Mouse (Mus musculus) hindbrain, embryonic 13.5 days (tissue): ENCODE measurements around the gene Gm20388. TPM values are rescaled to one million over a fixed set of nuclear protein-coding genes. Genes with fewer than 3 reads are reported as not detected.
A peak's percentile ranks its signal among the peaks of the same experiment; 100 is the strongest.

Experiments
- ATAC-seq: fragments of 200-750 bp; cut with Nextera tagmentation; 2 replicates; pipeline ENCODE4 v1.8.0; 2017; ENCODE audit warnings: moderate TSS enrichment; ENCODE audit not compliant: low FRiP score
- H3K27ac ChIP-seq: fragments of 300-500 bp; sonication (generic); 2 replicates; pipeline ENCODE4 v1.5.1; 2015; ENCODE audit warnings: inconsistent platforms, mild to moderate bottlenecking, moderate library complexity
- H3K27me3 ChIP-seq: fragments of 300-500 bp; sonication (generic); 2 replicates; pipeline ENCODE4 v1.6.1; 2015; ENCODE audit warnings: mild to moderate bottlenecking, inconsistent platforms
- H3K36me3 ChIP-seq: fragments of 300-500 bp; sonication (generic); 2 replicates; pipeline ENCODE4 v1.6.1; 2015; ENCODE audit warnings: mild to moderate bottlenecking, inconsistent platforms
- H3K4me1 ChIP-seq: fragments of 300-500 bp; sonication (generic); replicated peaks from 2 replicates; pipeline ENCODE4 v1.6.1; 2015; ENCODE audit warnings: inconsistent platforms
- H3K4me2 ChIP-seq: fragments of 300-500 bp; sonication (generic); 2 replicates; pipeline ENCODE4 v1.6.1; 2015; ENCODE audit warnings: inconsistent platforms, mild to moderate bottlenecking, moderate library complexity
- H3K4me3 ChIP-seq: fragments of 300-500 bp; sonication (generic); 2 replicates; pipeline ENCODE4 v1.5.1; 2015; ENCODE audit warnings: mild to moderate bottlenecking, inconsistent platforms
- H3K9ac ChIP-seq: fragments of 300-500 bp; sonication (generic); 2 replicates; pipeline ENCODE4 v1.6.1; 2015; ENCODE audit warnings: mild to moderate bottlenecking, inconsistent platforms
- H3K9me3 ChIP-seq: fragments of 300-500 bp; sonication (generic); 2 replicates; pipeline ENCODE4 v1.6.1; 2016; ENCODE audit warnings: inconsistent platforms
- WGBS: fragments of 180-500 bp; shearing (Covaris S2); methylation state at CpG from one replicate; pipeline ENCODE4 v1.1.7; 2015; 5-methylcytosine and 5-hydroxymethylcytosine counted together
- polyA plus RNA-seq: library from polyadenylated mRNA; unstranded; fragments of >200 nt; fragmentation: Nextera tagmentation; extraction: Ambion mirVana; gene quantifications from 2 replicates; pipeline ENCODE4 v1.2.1, GENCODE M21; 2015

The Gm20388 gene
- polyA plus RNA-seq, 1 experiment from 2014 or later = 1.9 TPM

DNA sequence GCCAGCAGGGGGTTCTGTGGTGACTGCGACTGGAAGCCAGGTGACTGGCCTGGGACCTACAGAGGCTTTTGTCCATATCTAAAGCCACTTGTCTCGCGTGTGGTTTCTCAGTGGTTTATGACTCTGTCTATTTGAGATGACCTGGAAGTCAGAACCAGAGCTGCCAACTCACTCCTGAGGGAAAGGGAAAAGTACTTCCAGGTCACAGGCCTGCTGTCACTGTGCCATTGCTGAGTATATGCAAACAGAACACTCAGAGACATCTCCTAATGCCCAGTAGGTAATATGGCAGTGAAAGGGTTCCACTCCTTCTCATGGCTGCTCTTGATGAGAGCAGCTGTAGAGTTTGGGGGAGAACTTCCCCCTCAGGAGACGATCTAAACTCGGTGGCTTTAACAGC is 2088.6 kb downstream of the Gm20388 start:
- H3K4me3 ChIP-seq = no peak overlapping the region
- ATAC-seq = no peak
- WGBS = 95% methylated on average over 5 of the region's 5 CpGs

DNA sequence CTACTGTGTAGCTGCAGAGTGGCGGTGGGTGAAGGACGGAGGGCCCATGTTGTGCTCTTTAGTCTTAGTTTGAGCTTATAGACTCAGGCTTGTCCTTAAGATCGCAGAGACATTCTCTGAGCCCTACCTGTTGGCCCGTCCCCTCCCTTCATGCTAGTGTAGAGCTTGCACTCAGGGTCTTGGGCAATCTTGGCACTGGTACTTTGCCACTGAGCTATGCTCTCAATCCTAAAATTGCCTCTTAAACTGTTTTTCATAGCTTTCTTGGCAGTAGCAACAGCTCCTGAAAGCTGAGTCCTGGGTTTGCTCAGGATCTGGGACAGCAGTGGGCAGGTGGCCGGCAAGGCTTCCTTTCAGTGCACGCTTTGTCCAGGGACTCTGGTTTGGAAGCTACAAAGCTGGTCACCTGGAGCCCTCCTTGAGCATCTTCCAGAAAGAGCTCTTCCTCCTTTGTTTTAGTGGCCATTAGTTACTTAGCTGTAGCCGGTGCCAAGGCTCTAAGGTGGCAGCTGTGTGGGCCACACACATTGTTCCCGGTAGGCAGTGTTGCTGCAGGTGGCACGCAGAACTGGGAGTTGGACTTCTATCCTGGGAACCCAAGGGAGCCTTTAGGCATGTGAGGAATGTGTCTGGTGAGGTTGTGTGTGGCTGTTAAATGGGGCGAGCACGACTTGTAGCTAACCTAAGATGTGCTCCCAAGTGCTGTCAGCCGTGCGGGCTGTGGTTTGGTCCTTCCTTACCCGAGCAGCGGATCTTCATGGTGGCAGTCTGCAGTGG is 2090.9 kb downstream of the Gm20388 start:
- Histone ChIP-seq H3K9me3 (no peaks in the 10 kb centered on the region), H3K27ac (no peak overlapping the region), H3K4me1 (peaks cover 8% of the 10 kb centered on the region), H3K36me3 (peaks cover 85% of the 10 kb centered on the region), H3K9ac (no peak overlapping the region), H3K4me3 (no peak overlapping the region), H3K27me3 (no peaks in the 10 kb centered on the region), H3K4me2 (no peak overlapping the region)
- 86% methylated on average over 15 of the region's 15 CpGs for WGBS
- ATAC-seq = no peak

More for the DNA sequence above, 2088.6 kb downstream of the Gm20388 start:
- H3K9me3 ChIP-seq = no peaks in the 10 kb centered on the region
- H3K36me3 ChIP-seq = peaks cover 82% of the 10 kb centered on the region
- no peaks in the 10 kb centered on the region for H3K27me3 ChIP-seq
- H3K27ac ChIP-seq = no peak overlapping the region
- peaks cover 10% of the 10 kb centered on the region for H3K4me1 ChIP-seq
- no peak overlapping the region for H3K9ac ChIP-seq
- H3K4me2 ChIP-seq = no peak overlapping the region

DNA sequence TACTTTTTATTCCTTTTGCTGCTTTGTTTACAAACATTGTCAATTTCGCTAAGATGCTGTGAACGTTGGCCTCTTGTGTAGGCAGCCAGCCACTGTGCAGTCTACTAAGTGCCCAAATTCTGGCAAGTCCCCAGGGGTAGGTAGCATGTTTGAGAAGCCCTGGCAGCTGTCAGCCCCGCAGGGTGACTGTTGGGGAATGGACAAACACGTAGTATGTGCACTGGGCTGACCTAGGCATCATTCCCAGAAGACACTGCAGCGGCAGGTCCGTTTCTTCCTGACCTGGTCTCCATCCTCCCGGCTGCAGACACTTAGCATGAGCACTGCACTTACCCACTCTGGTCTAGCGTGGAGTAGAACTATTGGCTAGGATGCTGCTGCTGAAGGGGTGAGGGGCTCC is 2093.0 kb downstream of the Gm20388 start:
- Histone ChIP-seq H3K27ac (peak overlapping the region; percentile 36; the same call in 1 of the 2 replicates), H3K36me3 (peaks cover 84% of the 10 kb centered on the region), H3K9me3 (no peaks in the 10 kb centered on the region), H3K4me2 (no peak overlapping the region), H3K9ac (no peak overlapping the region), H3K4me3 (no peak overlapping the region), H3K4me1 (peaks cover 14% of the 10 kb centered on the region), H3K27me3 (no peaks in the 10 kb centered on the region)
- no peak for ATAC-seq
- 78% methylated on average over 8 of the region's 8 CpGs for WGBS

DNA sequence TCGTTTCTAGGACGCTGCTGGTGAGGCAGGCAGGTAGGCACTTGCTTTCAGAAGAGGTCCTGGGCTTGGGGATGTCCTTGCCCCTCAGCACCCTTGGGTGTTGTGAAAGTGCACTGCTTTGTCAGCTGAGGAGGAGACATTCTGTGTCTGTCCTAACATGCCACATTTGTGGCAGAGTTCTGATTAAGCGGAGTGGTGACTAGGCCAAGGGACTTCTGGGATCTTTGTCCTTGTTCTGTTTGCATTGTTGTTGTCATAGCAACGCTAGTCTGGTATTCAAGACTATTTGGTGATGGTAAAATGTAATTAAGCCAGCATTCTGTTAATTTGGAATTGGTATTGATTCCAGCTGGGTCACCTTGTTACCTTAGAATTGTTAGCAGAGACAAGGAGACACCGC is 2093.5 kb downstream of the Gm20388 start:
- Histone ChIP-seq H3K9me3 (no peaks in the 10 kb centered on the region), H3K4me2 (no peak overlapping the region), H3K27ac (peak overlapping the region; percentile 36; the same call in 1 of the 2 replicates), H3K36me3 (peaks cover 84% of the 10 kb centered on the region), H3K4me1 (peaks cover 14% of the 10 kb centered on the region), H3K27me3 (no peaks in the 10 kb centered on the region), H3K4me3 (no peak overlapping the region), H3K9ac (no peak overlapping the region)
- WGBS = 75% methylated on average over 5 of the region's 5 CpGs
- ATAC-seq = no peak

DNA sequence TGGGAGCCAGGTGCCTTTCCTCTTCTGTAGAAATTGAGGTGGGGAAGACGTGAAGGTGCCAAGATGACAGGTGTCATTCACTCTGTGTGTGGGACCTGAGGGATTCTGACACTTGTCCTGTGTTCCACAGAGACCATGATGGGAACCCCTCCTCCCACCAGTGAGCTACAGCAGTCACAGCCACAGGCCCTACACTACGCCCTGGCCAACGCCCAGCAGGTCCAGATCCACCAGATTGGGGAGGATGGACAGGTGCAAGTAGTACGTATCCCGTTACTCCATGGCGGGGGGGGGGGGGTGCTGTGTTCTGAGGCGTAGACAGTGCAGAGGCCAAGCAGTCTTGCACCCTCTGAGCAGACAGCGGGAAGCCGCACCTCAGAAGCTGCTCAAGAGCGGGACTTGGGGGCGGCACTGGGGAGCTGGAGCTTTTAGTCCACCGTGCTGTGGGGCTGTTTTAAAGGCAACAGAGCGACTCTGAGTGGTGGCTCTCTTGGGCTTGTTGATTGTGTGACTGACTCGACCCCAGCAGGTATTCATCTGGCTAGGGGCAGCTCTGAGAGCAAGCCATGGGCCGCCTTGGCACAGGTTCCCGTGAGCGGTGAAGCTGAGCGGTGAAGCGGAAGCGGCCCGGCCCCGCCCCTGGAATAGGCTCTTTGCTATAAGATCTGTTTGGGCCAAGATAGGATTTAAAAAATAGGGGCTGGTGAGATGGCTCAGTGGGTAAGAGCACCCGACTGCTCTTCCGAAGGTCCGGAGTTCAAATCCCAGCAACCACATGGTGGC is 2095.0 kb downstream of the Gm20388 start:
- H3K9ac ChIP-seq = no peak overlapping the region
- WGBS = 90% methylated on average over 24 of the region's 25 CpGs
- no peak overlapping the region for H3K4me2 ChIP-seq
- peaks cover 14% of the 10 kb centered on the region for H3K4me1 ChIP-seq
- H3K27ac ChIP-seq = no peak overlapping the region
- H3K9me3 ChIP-seq = no peaks in the 10 kb centered on the region
- no peak for ATAC-seq
- no peaks in the 10 kb centered on the region for H3K27me3 ChIP-seq
- H3K36me3 ChIP-seq = peaks cover 82% of the 10 kb centered on the region
- no peak overlapping the region for H3K4me3 ChIP-seq

DNA sequence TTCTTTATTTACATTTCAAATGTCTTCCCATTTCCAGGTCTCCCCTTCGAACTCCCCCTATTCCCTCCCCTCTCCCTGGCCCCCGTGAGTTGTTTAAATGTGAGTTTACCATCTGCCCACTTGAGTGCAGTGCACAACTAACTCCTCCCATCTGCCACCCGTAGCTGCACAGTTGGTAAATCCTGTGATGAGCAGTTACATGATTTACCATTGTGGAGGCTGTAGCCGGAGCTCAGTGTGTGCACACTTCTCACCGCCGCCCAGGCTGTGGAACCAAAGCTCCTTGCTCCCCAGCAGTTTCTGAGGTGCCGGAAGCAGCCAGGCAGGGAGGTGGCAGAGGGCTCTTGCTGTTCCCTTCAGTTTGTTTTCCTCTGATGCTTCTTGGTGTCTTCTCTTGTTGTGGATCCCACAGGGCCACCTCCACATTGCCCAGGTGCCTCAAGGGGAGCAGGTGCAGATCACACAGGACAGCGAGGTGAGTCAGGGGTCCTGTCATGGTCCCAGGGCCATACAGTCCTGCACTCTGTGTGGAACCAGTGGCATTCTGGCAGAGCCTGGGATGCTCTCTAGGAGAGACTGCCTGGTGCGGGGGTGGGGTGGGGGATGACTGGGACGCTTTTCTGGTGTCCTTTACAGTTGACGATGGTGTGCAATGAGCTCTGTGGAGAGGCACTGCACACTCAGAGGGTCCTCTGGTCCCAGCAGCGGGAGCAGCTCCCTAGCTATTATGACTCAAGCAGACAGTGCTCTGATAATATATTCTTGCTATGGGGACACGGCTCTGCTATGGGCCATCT is 2096.2 kb downstream of the Gm20388 start:
- Histone ChIP-seq H3K4me2 (no peak overlapping the region), H3K4me1 (peaks cover 18% of the 10 kb centered on the region), H3K9ac (no peak overlapping the region), H3K4me3 (no peak overlapping the region), H3K36me3 (peaks cover 73% of the 10 kb centered on the region), H3K9me3 (no peaks in the 10 kb centered on the region), H3K27me3 (no peaks in the 10 kb centered on the region), H3K27ac (peak overlapping the region; percentile 40; the same call in 1 of the 2 replicates)
- 84% methylated on average over 13 of the region's 13 CpGs for WGBS
- ATAC-seq = no peak

DNA sequence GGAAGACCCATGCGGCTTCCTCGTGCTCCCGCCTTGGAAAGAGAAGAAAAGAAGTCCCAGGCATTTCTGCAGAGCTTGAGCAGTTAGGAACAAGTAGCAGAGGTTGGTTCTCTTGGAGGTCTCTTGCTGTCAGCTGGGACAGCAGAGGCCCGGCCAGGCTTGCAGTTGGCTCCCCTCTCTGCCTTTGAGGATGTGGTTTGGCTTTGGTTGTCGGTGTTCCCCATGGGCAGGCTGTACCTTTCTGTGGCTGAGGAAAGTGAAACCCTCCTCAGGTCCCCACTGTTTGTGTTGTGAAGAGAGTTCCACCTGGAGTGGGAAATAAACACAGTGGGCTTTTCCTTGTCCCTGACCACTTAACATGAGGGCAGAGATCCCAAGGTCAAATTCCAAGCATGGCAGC is 2097.8 kb downstream of the Gm20388 start:
- Histone ChIP-seq H3K4me1 (peaks cover 18% of the 10 kb centered on the region), H3K4me3 (no peak overlapping the region)
- WGBS = 95% methylated on average over 5 of the region's 5 CpGs

DNA sequence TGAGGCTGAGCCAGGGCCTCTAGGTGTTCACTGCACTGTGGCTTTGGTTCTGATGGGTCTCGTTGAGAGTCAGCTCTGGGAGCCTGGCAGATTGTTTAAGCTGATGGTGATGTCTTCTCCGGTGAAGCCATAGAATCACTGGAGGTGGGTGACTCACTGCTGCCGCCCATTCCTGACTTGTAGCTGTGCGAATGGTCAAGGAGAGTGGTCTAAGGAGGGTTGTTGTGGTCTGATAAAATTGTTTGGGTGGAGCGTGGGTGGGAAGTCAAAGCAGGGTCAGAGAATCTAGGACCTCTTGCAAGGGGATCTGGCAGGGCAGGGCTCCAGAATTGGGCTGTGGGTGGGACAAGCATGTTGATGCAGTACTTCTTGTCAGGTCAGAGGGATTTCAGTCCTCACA is 2100.0 kb downstream of the Gm20388 start:
- Histone ChIP-seq H3K27ac (no peak overlapping the region), H3K36me3 (peaks cover 53% of the 10 kb centered on the region), H3K4me3 (no peak overlapping the region), H3K9me3 (no peaks in the 10 kb centered on the region), H3K4me2 (no peak overlapping the region), H3K27me3 (no peaks in the 10 kb centered on the region), H3K4me1 (peaks cover 18% of the 10 kb centered on the region), H3K9ac (no peak overlapping the region)
- WGBS = 92% methylated on average over 5 of the region's 5 CpGs
- no peak for ATAC-seq

More for the DNA sequence above, 2097.8 kb downstream of the Gm20388 start:
- peaks cover 58% of the 10 kb centered on the region for H3K36me3 ChIP-seq
- no peak for ATAC-seq
- H3K9ac ChIP-seq = no peak overlapping the region
- H3K4me2 ChIP-seq = no peak overlapping the region
- H3K9me3 ChIP-seq = no peaks in the 10 kb centered on the region
- H3K27me3 ChIP-seq = no peaks in the 10 kb centered on the region
- no peak overlapping the region for H3K27ac ChIP-seq

DNA sequence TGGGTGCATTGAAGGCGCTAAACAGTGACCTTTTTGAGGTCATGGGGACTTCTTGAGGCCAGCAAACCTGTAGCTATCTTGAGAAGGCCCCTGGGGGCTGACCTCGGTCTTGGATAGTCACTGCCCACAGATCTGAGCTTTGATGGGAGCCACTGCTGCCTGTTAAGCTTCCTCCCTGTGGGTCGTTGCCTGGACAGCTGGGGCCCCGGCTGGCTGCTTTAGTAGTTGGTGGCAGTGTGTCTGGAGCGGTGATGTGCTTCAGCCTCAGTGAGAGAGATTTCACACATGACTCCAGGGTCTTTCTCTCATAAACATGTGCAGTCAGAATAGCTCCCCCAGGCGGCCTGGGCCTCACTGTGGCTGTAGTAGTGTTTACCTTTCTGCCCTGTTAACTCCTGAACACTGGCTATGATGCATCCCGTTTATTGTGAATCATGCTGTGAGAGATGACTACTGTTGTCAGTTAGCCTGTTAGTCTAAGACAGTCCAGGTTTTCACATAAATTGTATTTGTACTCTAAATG is 2100.5 kb downstream of the Gm20388 start:
- no peak overlapping the region for H3K9ac ChIP-seq
- no peak overlapping the region for H3K27ac ChIP-seq
- peaks cover 18% of the 10 kb centered on the region for H3K4me1 ChIP-seq
- H3K36me3 ChIP-seq = peaks cover 50% of the 10 kb centered on the region
- no peak for ATAC-seq
- H3K9me3 ChIP-seq = no peaks in the 10 kb centered on the region
- no peaks in the 10 kb centered on the region for H3K27me3 ChIP-seq
- 60% methylated on average over 7 of the region's 7 CpGs for WGBS
- H3K4me3 ChIP-seq = no peak overlapping the region
- H3K4me2 ChIP-seq = no peak overlapping the region

DNA sequence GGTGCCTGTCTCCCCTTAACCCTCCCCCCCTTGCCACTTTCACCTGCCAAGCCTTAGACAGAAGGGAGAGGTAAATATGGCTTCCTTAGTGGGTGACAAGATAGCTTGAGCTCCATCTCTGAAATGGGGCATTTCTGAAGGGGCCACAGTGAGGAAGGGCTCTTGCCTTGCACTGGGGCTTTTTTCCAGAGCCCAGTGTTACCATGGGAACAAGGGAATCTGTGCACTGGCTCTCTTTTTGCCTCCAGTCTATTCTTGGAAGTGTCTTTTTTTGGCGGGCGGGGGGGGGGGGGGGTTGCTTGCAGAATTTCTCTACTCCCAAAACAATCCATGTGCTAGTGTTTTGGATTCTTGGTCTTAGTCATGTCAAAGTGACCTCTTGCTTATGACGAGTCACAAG is 2104.0 kb downstream of the Gm20388 start:
- peaks cover 47% of the 10 kb centered on the region for H3K36me3 ChIP-seq
- ATAC-seq = no peak
- H3K27ac ChIP-seq = no peak overlapping the region
- 38% methylated on average over 3 of the region's 3 CpGs for WGBS
- H3K4me3 ChIP-seq = no peak overlapping the region
- no peak overlapping the region for H3K9ac ChIP-seq
- peaks cover 16% of the 10 kb centered on the region for H3K4me1 ChIP-seq
- H3K9me3 ChIP-seq = no peaks in the 10 kb centered on the region
- no peak overlapping the region for H3K4me2 ChIP-seq
- H3K27me3 ChIP-seq = no peaks in the 10 kb centered on the region

DNA sequence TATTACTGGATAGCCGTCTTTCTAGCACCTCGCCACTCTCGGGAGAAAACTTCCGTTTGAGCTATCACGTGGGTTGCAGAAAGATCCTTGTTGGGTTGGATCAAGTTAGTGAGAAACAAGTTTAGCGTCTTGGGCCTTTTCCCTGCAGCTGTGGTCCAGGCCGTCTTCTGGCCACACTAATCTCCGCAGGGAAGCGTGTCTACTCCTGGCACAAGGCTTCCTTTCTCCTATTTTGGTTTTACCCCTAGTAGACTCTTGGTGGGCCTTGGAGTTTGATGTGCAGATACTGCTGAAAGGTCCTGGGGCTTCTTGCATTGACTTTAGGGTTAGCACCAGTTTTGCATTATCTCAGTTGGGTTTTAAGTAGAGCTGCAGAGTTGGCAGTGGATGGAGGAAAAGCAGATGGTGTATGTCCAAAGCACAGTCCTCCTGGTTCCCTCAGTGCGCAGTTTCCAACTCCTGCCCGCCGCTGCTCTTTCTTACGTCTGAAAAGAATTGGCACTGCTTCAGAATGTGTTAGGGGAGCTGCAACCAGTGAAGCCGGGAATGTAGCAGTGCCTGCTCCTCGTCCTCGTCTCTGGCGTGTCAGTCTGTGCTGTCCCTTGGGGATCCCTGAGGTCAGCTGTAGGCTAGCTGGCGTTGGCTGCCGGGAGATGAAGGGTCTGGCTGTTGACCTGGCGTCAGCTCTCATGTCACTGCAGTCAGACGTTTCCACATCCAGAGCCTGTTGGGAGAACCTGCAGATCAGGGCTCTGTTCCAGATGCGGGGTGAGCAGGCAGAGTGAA is 2107.6 kb downstream of the Gm20388 start:
- Histone ChIP-seq H3K27ac (peak overlapping the region; percentile 58; the same call in 1 of the 2 replicates), H3K4me3 (no peak overlapping the region), H3K9me3 (no peaks in the 10 kb centered on the region), H3K9ac (no peak overlapping the region), H3K36me3 (peaks cover 53% of the 10 kb centered on the region), H3K27me3 (no peaks in the 10 kb centered on the region), H3K4me2 (no peak overlapping the region), H3K4me1 (peaks cover 25% of the 10 kb centered on the region)
- 78% methylated on average over 22 of the region's 22 CpGs for whole genome bisulfite sequencing
- no peak for ATAC-seq
